Mouse (Mus musculus) thymus, adult 2 months (tissue): ENCODE measurements around the gene Pced1b. TPM values are rescaled to one million over a fixed set of nuclear protein-coding genes. Genes with fewer than 3 reads are reported as not detected.
"Not testable (repeated sequence)": the region's sequence is repeated elsewhere in the genome, so short reads cannot be mapped to it uniquely, and the experiment has no call there.

Experiments used
- DNase-seq: peaks from one replicate; pipeline ENCODE4 v3.0.0; 2021
- H3K27ac ChIP-seq: fragments of 200-500 bp; 2 replicates; pipeline ENCODE4 v1.5.1; 2012; ENCODE audit warnings: low read length, control low read depth; ENCODE audit not compliant: control insufficient read depth, insufficient read depth
- H3K27me3 ChIP-seq: fragments of 200-500 bp; 2 replicates; pipeline ENCODE4 v1.6.1; 2012; ENCODE audit warnings: mild to moderate bottlenecking, low read length, moderate library complexity, mixed read lengths; ENCODE audit not compliant: control insufficient read depth, insufficient read depth
- H3K36me3 ChIP-seq: fragments of 200-500 bp; 2 replicates; pipeline ENCODE4 v1.6.1; 2012; ENCODE audit warnings: mild to moderate bottlenecking, low read length, moderate library complexity; ENCODE audit not compliant: control insufficient read depth, insufficient read depth
- H3K4me1 ChIP-seq: fragments of 200-500 bp; replicated peaks from 2 replicates; pipeline ENCODE4 v1.6.1; 2012; ENCODE audit warnings: low read length; ENCODE audit not compliant: control insufficient read depth, insufficient read depth
- H3K4me3 ChIP-seq: fragments of 200-500 bp; 2 replicates; pipeline ENCODE4 v1.5.1; 2012; ENCODE audit warnings: mild to moderate bottlenecking, low read length, control low read depth, moderate library complexity; ENCODE audit not compliant: control insufficient read depth, insufficient read depth
- CTCF ChIP-seq: fragments of 200-500 bp; IDR thresholded peaks from 2 replicates; pipeline ENCODE4 v1.5.1; 2012; ENCODE audit warnings: mild to moderate bottlenecking, control low read depth, low read length, moderate library complexity, borderline replicate concordance; ENCODE audit not compliant: control insufficient read depth, poor library complexity, insufficient read depth; ENCODE audit errors: extremely low read depth
- POLR2A ChIP-seq: fragments of 200-500 bp; IDR thresholded peaks from 2 replicates; pipeline ENCODE4 v1.6.1; 2012; ENCODE audit warnings: mild to moderate bottlenecking, low read length, control low read depth, moderate library complexity; ENCODE audit not compliant: control insufficient read depth, poor library complexity, insufficient read depth; ENCODE audit errors: extremely low read depth
- WGBS: fragments of 180-500 bp; shearing (Covaris S2); methylation state at CpG from one replicate; pipeline ENCODE4 v1.1.7; 2018; 5-methylcytosine and 5-hydroxymethylcytosine counted together
- polyA plus RNA-seq: library from polyadenylated mRNA; depleted of rRNA; stranded (reverse); fragments of >200 nt; gene quantifications from 2 replicates; pipeline ENCODE4 v1.2.3, GENCODE M21; 2012

The Pced1b gene
- polyA plus RNA-seq, 1 experiment, result 26.7 TPM

DNA sequence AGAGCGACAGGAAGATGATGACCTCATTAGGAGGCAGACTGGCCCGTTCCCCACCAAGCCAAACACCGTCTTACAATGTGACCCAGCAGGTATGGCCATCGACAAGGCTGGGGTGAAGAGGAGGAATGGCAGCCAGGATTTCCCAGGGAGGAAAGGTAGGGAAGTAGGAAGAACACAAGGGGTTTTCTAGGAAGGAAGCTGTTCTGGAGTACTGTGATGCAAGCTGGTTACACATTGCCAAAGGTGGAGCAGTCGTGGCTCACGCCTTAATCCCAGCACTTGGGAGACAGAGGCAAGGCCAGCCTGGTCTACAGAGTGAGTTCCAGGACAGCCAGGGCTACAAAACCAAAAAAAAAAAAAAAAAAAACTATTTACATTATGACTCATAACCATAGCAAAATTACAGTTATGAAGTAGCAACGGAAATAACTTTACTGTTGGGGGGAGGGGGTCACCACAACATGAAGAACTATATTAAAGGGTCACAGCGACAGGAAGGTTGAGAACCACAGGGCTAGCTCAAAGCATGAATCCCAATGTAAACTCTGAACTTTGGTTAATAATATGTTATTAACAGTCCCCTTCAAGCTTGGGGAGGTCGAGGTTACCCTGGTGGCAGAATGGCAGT is 108.9 kb downstream of the Pced1b start:
- no peak overlapping the region for H3K4me3 ChIP-seq
- no peaks in the 10 kb centered on the region for H3K36me3 ChIP-seq
- whole genome bisulfite sequencing, result 73% methylated on average over 9 of the region's 9 CpGs
- no peak for DNase-seq
- H3K4me1 ChIP-seq, result peaks cover 9% of the 10 kb centered on the region
- no peak for TF ChIP-seq CTCF
- no peak for TF ChIP-seq POLR2A
- no peak overlapping the region for H3K27ac ChIP-seq
- H3K27me3 ChIP-seq, result no peaks in the 10 kb centered on the region

DNA sequence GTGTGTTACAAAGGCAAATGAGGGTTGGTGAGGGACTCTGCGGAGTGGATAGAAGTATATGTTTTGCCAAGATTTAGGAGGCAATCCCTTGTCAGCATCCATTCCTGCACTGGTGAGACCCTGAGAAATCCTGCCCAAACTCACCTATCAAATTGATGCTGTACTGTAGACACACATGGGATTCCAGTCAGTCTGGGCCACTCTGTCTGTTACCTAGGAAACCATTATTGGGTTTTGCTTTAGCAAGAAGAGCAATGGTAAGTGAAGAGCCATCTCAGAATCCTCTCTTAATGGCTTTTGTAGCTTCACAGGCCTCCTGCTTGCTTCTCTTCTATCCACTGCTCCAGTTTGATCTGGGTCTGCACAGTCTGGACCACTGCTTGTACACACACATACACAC is 110.1 kb downstream of the Pced1b start:
- Histone ChIP-seq H3K36me3 (no peaks in the 10 kb centered on the region), H3K4me3 (no peak overlapping the region), H3K4me1 (peaks cover 13% of the 10 kb centered on the region), H3K27ac (no peak overlapping the region), H3K27me3 (no peaks in the 10 kb centered on the region)
- DNase-seq, result no peak
- TF ChIP-seq CTCF (no peak), POLR2A (no peak)
- WGBS, result 100% methylated on average over 1 of the region's 1 CpGs

DNA sequence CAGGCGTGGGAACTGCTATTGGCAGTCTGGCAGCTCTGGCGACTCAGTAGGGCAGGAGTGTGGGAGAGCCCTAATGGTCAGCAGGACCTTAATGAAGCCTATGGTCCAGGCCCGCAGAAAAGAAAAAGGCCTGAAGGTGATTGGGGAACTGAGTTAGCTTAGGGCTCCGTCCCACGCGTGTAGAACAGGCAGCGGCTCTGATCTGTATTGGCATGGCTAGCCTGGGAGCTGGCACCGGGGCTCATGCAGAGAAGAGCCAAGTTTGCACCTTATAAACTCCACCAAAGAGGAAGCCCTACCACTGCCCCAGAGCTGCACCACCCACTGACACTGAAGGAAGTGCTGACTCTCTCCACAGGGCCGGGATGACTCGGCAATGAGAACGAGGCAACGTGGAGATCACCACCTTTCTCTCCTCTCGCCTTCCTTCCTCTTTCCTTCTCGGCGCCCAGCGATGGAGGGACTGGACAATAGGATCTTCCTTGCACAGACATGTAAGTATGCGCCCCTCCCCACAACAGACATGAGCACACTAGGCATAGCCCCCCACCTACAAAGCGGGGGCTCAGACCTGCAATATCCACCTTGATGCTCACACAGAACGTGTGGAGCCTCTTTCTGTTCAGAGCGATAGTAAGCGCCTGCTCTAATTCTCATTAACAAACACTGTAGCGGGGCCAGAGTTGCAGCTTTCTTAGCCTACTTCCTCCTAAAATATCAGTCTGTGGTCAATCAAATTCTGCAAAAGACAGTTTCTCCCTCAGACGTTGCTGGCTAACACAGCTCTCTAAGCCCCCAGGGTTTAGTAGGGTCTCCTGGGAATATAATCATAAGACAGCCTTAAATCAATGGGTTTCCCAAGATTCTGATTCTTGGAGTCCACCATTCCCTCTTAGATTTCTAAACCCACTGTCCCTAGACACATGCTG is 114.2 kb downstream of the Pced1b start:
- DNase-seq, result peak; percentile 61
- H3K4me1 ChIP-seq, result peaks cover 15% of the 10 kb centered on the region
- H3K36me3 ChIP-seq, result no peaks in the 10 kb centered on the region
- H3K27ac ChIP-seq, result peak overlapping the region; percentile 66; the same call in 1 of the 2 replicates
- no peak for TF ChIP-seq POLR2A
- TF ChIP-seq CTCF, result no peak
- H3K27me3 ChIP-seq, result no peaks in the 10 kb centered on the region
- H3K4me3 ChIP-seq, result peak overlapping the region; percentile 57
- 8% methylated on average over 23 of the region's 23 CpGs for WGBS

DNA sequence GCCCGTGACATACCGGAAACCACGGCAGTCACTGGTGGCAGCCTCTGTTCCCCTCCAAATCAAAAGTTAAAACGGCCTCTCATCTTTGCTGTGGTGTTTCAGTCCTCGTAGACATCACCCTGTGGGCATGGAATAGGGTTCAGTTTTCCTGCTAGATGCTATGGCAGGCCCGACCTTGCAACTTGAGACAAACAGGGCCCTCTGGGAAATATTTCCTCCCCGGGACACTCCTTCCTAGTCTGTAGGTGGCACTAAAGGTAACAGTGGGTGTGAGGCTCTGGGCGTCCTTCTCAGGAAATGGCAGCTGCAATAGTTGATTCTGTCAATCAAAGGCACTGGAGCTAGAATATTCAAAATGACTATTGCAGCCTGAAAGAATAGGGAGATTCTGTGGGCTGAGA is 114.9 kb downstream of the Pced1b start:
- DNase-seq, result peak; percentile 49
- TF ChIP-seq CTCF, result no peak
- no peak for TF ChIP-seq POLR2A
- Histone ChIP-seq H3K4me1 (peaks cover 15% of the 10 kb centered on the region), H3K27me3 (no peaks in the 10 kb centered on the region), H3K4me3 (peak overlapping the region; percentile 47), H3K36me3 (no peaks in the 10 kb centered on the region), H3K27ac (peak overlapping the region; percentile 71)
- WGBS, result 4% methylated on average over 8 of the region's 8 CpGs

DNA sequence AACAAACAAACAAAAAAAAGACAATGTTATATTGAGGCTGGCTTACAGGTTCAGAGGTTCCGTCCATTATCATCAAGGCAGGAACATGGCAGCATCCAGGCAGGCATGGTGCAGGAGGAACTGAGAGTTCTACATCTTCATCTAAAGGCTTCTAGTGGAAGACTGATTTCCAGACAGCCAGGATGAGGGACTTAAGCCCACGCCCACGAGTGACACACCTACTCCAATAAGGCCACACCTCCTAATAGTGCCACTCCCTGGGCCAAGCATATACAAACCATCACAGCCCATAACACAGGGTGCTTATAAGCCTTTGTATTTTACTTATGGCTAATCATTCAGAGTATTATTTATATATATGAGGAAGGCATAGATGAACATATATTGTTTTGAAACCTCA is 117.4 kb downstream of the Pced1b start:
- 96% methylated on average over 3 of the region's 3 CpGs for WGBS
- not testable (repeated sequence) for H3K36me3 ChIP-seq, H3K27ac ChIP-seq, H3K27me3 ChIP-seq, H3K4me3 ChIP-seq, DNase-seq
- peaks cover 15% of the 10 kb centered on the region for H3K4me1 ChIP-seq

DNA sequence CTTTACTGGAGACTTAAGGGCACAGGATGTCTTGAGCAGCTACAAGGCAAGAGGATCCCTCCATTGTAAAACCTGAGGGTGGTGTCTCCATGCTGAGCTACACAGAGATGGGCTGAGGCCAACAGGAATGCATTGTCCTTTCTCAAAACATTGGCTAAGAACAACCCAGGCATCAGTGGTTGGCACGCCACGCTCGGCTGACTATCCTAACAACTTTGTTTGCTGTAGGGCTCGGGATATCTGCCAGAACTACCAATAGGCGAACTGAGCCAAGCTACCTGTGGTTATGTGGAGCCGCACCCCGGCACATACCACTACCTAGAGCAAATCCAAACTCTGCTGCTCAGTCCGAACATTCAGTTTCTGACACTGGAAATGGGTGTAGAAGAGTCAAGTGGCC is 118.1 kb downstream of the Pced1b start:
- H3K36me3 ChIP-seq, result no peaks in the 10 kb centered on the region
- no peak for DNase-seq
- 97% methylated on average over 8 of the region's 8 CpGs for WGBS

DNA sequence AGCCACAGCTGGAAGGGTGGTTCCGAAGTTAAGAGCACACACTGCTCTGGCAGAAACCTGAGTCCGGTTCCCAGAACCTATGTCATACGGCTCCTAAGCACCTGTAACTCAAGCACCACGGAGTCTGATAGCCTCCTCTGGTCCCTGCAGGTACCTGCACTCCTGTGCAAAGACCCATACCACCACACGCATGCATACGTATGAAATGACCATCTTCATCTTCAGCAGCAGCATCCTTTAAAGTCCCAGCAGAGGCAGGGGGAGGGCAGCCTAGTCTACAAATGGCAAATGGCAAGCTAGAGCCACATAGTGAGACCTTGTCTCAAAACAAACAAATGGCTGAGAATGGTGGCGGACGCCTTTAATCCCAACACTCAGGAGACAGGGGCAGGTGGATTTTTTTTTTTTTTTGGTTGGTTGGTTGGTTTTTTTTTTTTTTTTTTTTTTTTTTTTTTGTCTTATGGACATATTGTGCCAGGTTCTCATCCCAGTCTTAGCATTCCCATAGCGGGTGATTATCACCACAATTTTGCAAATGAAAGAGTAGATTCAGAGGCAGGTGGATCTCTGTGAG is 121.2 kb downstream of the Pced1b start:
- H3K4me3 ChIP-seq, result no peak overlapping the region
- no peak overlapping the region for H3K27ac ChIP-seq
- DNase-seq, result no peak
- H3K27me3 ChIP-seq, result no peaks in the 10 kb centered on the region
- no peak for TF ChIP-seq POLR2A
- no peak for TF ChIP-seq CTCF
- peaks cover 10% of the 10 kb centered on the region for H3K4me1 ChIP-seq
- H3K36me3 ChIP-seq, result no peaks in the 10 kb centered on the region
- 98% methylated on average over 9 of the region's 9 CpGs for WGBS

More for the DNA sequence above, 118.1 kb downstream of the Pced1b start:
- Histone ChIP-seq H3K27ac (no peak overlapping the region), H3K4me1 (peaks cover 15% of the 10 kb centered on the region), H3K4me3 (no peak overlapping the region), H3K27me3 (no peaks in the 10 kb centered on the region)
- TF ChIP-seq CTCF (no peak), POLR2A (no peak)
